Mouse (Mus musculus) erythroblast, embryonic 14.5 days (primary cell): ENCODE data around the gene Gm10184.

Experiments
- GATA1 ChIP-seq: IDR thresholded peaks from 2 replicates; pipeline ENCODE4 v1.6.1; 2012; ENCODE audit warnings: low read length, inconsistent platforms, mixed read lengths
- TAL1 ChIP-seq: IDR thresholded peaks from 3 replicates; pipeline ENCODE4 v1.6.1; 2012; ENCODE audit warnings: low read length, inconsistent platforms, mixed read lengths

GRCm38 (mm10) chr17:89899813-89900212 lies 10.4 kb downstream of the Gm10184 start:
- TF ChIP-seq GATA1 (no peak), TAL1 (no peak)
